Mouse (Mus musculus): ENCODE data around the gene Bach1.

GRCm38 (mm10) chr16:87726369-87726768 is 27.6 kb downstream of the Bach1 start:
- no peak for TF ChIP-seq CTCF (IDR thresholded peaks at IDR 0.05; ENCODE audit: control insufficient read depth, insufficient read depth, insufficient read length)
- TF ChIP-seq MYOG (IDR thresholded peaks at IDR 0.05; ENCODE audit: control insufficient read depth, extremely low read depth, insufficient read length), result no peak
- TF ChIP-seq CEBPB (IDR thresholded peaks at IDR 0.05; ENCODE audit: low read depth), result no peak
- no peak for TF ChIP-seq MYOD1 (IDR thresholded peaks at IDR 0.05; ENCODE audit: control insufficient read depth, insufficient read length, low read depth)
- TF ChIP-seq USF1 (IDR thresholded peaks at IDR 0.05; ENCODE audit: low read depth), result no peak
- TF ChIP-seq MAX (IDR thresholded peaks at IDR 0.05), result no peak

Data from C2C12 (cell line).